Mouse (Mus musculus) liver, adult 2 months (tissue): ENCODE results near the gene Trem3. TPM values are rescaled to one million over a fixed set of nuclear protein-coding genes. Genes with fewer than 3 reads are reported as not detected.
A peak's percentile ranks its signal among the peaks of the same experiment; 100 is the strongest.

Experiments
- DNase-seq: peaks from one replicate; pipeline ENCODE4 v3.0.0-alpha.2; 2011; ENCODE audit warnings: low read depth, low spot score; ENCODE audit errors: extremely low read depth
- H3K27ac ChIP-seq: fragments of 200-500 bp; replicated peaks from 2 replicates; pipeline ENCODE4 v1.5.1; 2012; ENCODE audit warnings: low read depth, mild to moderate bottlenecking, control low read depth, inconsistent platforms, low read length; ENCODE audit not compliant: insufficient read depth
- H3K27me3 ChIP-seq: fragments of 200-500 bp; 2 replicates; pipeline ENCODE4 v1.6.1; 2012; ENCODE audit warnings: mild to moderate bottlenecking, moderate library complexity, low read length, inconsistent platforms; ENCODE audit not compliant: control insufficient read depth, insufficient read depth
- H3K36me3 ChIP-seq: fragments of 200-500 bp; 2 replicates; pipeline ENCODE4 v1.6.1; 2012; ENCODE audit warnings: low read length, inconsistent platforms; ENCODE audit not compliant: control insufficient read depth, insufficient read depth
- H3K4me1 ChIP-seq: fragments of 200-500 bp; 2 replicates; pipeline ENCODE4 v1.6.1; 2011; ENCODE audit warnings: low read length; ENCODE audit not compliant: control insufficient read depth, insufficient read depth
- H3K4me3 ChIP-seq: fragments of 200-500 bp; 2 replicates; pipeline ENCODE4 v1.5.1; 2011; ENCODE audit warnings: low read depth, mild to moderate bottlenecking, control low read depth, low read length, moderate library complexity; ENCODE audit not compliant: insufficient read depth
- H3K79me2 ChIP-seq: fragments of 200-500 bp; 2 replicates; pipeline ENCODE4 v1.6.1; 2012; ENCODE audit warnings: inconsistent platforms, mild to moderate bottlenecking, low read length, moderate library complexity; ENCODE audit not compliant: control insufficient read depth, insufficient read depth
- H3K9ac ChIP-seq: fragments of 200-500 bp; 2 replicates; pipeline ENCODE4 v1.6.1; 2012; ENCODE audit warnings: low read depth, mild to moderate bottlenecking, control low read depth, inconsistent platforms, low read length
- CTCF ChIP-seq: fragments of 200-500 bp; IDR thresholded peaks from 2 replicates; pipeline ENCODE4 v1.5.1; 2011; ENCODE audit warnings: low read depth, low read length, control low read depth
- POLR2A ChIP-seq: fragments of 200-500 bp; IDR thresholded peaks from 2 replicates; pipeline ENCODE4 v1.6.1; 2011; ENCODE audit warnings: low read length, control low read depth; ENCODE audit not compliant: insufficient read depth; ENCODE audit errors: extremely low read depth
- WGBS: fragments of 180-500 bp; shearing (Covaris S2); methylation state at CpG from one replicate; pipeline ENCODE4 v1.1.7; 2018; 5-methylcytosine and 5-hydroxymethylcytosine counted together
- polyA plus RNA-seq: library from polyadenylated mRNA; depleted of rRNA; stranded (reverse); fragments of >200 nt; gene quantifications from 2 replicates; pipeline ENCODE4 v1.2.3, GENCODE M21; 2012
- total RNA-seq: library from RNA; depleted of rRNA; stranded (reverse); fragments of >200 nt; gene quantifications from 2 replicates; pipeline ENCODE4 v1.2.3, GENCODE M21; 2014

The Trem3 gene
- total and polyA plus RNA-seq, 2 experiments: 0.09 TPM; not detected in 1

DNA sequence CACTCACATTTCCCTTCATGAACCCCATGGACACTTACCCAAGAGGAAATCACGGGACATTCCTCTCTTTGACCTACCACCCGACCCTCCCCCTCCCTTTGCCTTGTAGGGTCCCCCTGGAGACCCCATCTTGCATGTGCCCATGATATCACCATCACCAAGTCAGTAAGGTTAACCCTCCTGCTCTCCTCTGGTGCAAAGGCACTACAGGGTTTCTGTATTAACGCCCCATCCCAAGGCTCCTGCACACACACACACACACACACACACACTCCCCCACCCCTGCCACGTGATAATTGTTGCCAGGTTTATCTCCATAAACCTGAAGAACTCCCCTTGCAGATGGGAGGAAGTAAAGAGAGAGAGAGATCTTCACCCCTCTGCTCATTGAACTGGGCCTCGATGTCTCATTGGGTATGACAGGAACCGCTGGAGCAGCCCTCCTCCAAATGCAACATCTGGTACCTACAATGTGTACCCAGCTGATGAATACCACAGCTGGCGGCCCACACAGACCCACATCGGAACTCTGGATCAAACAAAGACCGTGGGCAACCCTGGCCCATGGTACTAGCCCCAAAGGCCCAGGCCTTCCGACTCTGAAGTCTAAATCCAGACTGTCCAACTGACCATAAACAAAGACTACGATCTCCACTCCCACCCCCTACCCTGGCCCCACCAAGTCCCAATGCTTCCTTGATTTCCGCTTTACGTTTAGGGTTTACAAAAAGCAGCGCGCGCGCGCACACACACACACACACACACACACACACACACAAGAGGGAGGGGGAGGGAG lies 33.6 kb downstream of the Trem3 start:
- TF ChIP-seq POLR2A (no peak), CTCF (no peak)
- WGBS: 37% methylated on average over 18 of the region's 18 CpGs
- peaks cover 3% of the 10 kb centered on the region; the same call in 1 of the 2 replicates for H3K27me3 ChIP-seq
- no peak overlapping the region for H3K4me3 ChIP-seq
- no peaks in the 10 kb centered on the region for H3K4me1 ChIP-seq
- DNase-seq: no peak
- H3K27ac ChIP-seq: no peak overlapping the region
- H3K9ac ChIP-seq: no peak overlapping the region
- no peaks in the 10 kb centered on the region for H3K36me3 ChIP-seq
- H3K79me2 ChIP-seq: no peaks in the 10 kb centered on the region

DNA sequence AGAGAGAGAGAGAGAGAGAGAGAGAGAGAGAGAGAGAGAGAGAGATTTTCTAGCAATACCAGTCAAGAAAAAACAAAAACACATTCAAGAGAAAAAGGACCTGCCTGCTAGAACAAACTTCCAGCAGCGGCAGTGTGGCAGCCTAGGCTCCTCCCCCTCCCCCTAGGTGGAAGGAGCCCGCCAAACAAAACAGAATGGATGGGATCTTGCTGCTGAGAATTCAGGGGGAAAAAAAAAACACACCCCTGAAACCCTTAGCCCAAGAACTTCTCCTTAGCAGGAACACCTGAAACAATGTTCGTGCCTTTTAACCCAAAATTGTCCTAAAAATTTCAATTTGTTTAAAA lies 34.1 kb downstream of the Trem3 start:
- no peak overlapping the region for H3K4me3 ChIP-seq
- DNase-seq: no peak
- TF ChIP-seq CTCF (no peak), POLR2A (no peak)
- H3K4me1 ChIP-seq: no peaks in the 10 kb centered on the region
- no peak overlapping the region for H3K9ac ChIP-seq
- no peaks in the 10 kb centered on the region for H3K36me3 ChIP-seq
- H3K79me2 ChIP-seq: no peaks in the 10 kb centered on the region
- no peak overlapping the region for H3K27ac ChIP-seq
- 12% methylated on average over 3 of the region's 3 CpGs for WGBS
- H3K27me3 ChIP-seq: peaks cover 3% of the 10 kb centered on the region; the same call in 1 of the 2 replicates

DNA sequence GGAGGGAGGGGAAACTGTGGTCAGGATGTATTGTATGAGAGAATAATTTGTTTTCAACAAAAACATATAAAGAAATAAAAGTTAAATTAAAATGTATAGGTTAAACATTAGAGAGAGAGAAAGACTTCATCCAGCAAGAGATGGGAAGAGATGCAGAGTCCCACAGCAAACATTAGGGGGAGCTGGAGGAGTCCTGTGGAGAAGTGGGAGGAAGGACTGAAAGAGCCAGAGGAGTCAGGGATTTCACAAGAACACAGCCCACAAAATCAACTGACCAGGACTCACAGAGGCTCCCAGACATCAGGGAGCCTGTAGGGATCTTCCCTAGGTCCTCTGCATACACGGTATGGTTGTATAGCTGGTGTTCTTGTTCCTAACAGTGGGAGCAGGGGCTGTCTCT lies 39.2 kb downstream of the Trem3 start:
- no peaks in the 10 kb centered on the region for H3K27me3 ChIP-seq
- H3K4me3 ChIP-seq: no peak overlapping the region
- H3K9ac ChIP-seq: no peak overlapping the region
- no peaks in the 10 kb centered on the region for H3K36me3 ChIP-seq
- no peak for TF ChIP-seq POLR2A
- no peak for TF ChIP-seq CTCF
- H3K27ac ChIP-seq: no peak overlapping the region
- H3K4me1 ChIP-seq: no peaks in the 10 kb centered on the region
- 52% methylated on average over 1 of the region's 1 CpGs for WGBS
- no peaks in the 10 kb centered on the region for H3K79me2 ChIP-seq
- peak; percentile 20 for DNase-seq

DNA sequence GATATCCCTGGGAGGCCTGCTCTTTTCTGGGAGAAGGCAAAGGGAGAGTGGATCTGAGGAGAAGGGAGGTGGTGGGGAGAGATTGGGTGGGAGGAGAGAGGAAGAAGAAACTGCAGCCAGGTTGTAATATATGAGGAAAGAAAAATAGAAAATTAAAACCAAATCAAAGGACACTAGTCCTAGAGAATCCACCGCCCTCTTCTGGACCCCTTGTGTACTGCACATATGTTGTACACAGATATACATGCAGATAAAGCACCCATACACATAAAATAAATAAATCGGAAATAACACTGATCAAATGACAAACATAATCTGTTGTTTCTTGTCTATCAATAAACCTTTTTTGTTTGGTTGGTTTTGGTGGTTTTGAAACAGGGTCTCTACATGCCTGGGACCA lies 39.7 kb downstream of the Trem3 start:
- no peaks in the 10 kb centered on the region for H3K4me1 ChIP-seq
- no peaks in the 10 kb centered on the region for H3K27me3 ChIP-seq
- no peaks in the 10 kb centered on the region for H3K79me2 ChIP-seq
- H3K9ac ChIP-seq: no peak overlapping the region
- H3K4me3 ChIP-seq: no peak overlapping the region
- no peak for TF ChIP-seq CTCF
- no peak for TF ChIP-seq POLR2A
- no peaks in the 10 kb centered on the region for H3K36me3 ChIP-seq
- WGBS: 67% methylated on average over 2 of the region's 2 CpGs
- no peak for DNase-seq
- H3K27ac ChIP-seq: no peak overlapping the region

DNA sequence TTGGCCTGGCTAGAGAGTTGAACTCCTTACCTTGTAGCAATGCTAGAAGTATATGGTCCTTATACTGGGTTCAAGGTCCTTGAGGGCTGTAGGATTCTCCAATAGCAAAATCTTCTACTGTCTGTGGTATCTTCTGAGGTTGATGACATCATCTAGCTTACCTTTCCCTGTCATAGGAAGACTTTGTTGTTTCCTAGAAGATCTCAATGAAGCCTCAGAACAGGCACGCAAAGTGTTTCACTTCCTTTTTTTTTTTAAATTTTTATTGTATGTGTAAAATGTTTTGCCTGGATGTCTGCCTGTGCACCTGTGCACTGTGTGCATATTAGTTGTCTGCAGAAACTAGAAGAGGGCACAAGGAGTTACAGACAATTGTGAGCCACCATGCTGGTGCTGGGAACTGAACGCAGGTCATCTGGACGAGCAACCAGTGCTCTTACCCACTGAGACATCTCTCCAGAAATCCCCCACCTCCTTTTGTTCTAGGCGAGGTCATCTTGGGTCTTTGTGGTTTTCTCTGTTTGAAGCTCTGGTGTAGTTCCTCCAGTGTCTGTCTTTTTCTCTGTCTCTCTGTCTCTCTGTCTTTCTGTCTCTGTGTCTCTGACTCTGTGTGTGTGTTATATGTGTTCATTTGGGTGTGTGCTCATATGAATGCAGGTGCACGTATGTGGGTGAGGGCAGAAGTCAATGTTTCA lies 46.1 kb downstream of the Trem3 start:
- Histone ChIP-seq H3K36me3 (no peaks in the 10 kb centered on the region), H3K4me1 (no peaks in the 10 kb centered on the region), H3K4me3 (no peak overlapping the region), H3K79me2 (no peaks in the 10 kb centered on the region), H3K9ac (no peak overlapping the region), H3K27ac (no peak overlapping the region), H3K27me3 (no peaks in the 10 kb centered on the region)
- no peak for TF ChIP-seq POLR2A
- TF ChIP-seq CTCF: no peak
- DNase-seq: no peak
- 77% methylated on average over 5 of the region's 5 CpGs for WGBS

DNA sequence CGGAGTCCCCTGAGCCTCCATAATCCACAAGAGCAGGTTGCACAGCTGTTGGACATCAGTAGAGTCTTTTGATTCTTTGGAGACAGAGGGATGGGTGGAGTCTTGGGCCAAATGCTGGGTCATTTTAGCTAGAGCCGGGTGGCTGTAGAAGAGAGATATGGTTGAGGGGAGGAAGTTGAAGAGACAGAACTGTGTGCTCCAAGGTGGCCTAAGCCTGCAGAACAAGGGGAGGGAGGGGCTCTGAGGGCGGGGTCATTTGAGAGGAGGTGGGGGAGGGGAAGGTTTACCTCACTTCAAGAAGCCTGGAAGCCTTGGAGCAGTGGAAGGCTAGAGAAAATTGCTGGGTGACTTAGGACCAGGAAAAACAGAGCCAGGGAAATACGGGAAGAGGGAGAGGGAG lies 51.6 kb downstream of the Trem3 start, which contains the start of gene Treml2:
TSS of gene Treml2 (plus strand) at position 296 of the 400 bp plus-strand sequence.
- H3K79me2 ChIP-seq: no peaks in the 10 kb centered on the region
- no peaks in the 10 kb centered on the region for H3K27me3 ChIP-seq
- no peak for TF ChIP-seq POLR2A
- TF ChIP-seq CTCF: no peak
- no peaks in the 10 kb centered on the region for H3K4me1 ChIP-seq
- H3K27ac ChIP-seq: no peak within 1 kb of the TSS
- no peaks in the 10 kb centered on the region for H3K36me3 ChIP-seq
- H3K9ac ChIP-seq: no peak within 1 kb of the TSS
- no peak for DNase-seq
- WGBS: 48% methylated on average over 3 of the region's 4 CpGs
- H3K4me3 ChIP-seq: peak within 1 kb of the TSS; percentile 15; the same call in 1 of the 2 replicates
